Mouse (Mus musculus) kidney, adult 2 months (tissue): ENCODE data around the gene Zfp423. TPM values are rescaled to one million over a fixed set of nuclear protein-coding genes. Genes with fewer than 3 reads are reported as not detected.

Source experiments
- DNase-seq: peaks from one replicate; pipeline ENCODE4 v3.0.0; 2021
- H3K27ac ChIP-seq: fragments of 200-500 bp; 2 replicates; pipeline ENCODE4 v1.5.1; 2012; ENCODE audit warnings: low read depth, low read length, control low read depth, inconsistent platforms; ENCODE audit not compliant: insufficient read depth
- H3K27me3 ChIP-seq: fragments of 200-500 bp; replicated peaks from 2 replicates; pipeline ENCODE4 v1.6.1; 2012; ENCODE audit warnings: mild to moderate bottlenecking, moderate library complexity, low read length, inconsistent platforms; ENCODE audit not compliant: control insufficient read depth, insufficient read depth
- H3K36me3 ChIP-seq: fragments of 200-500 bp; 2 replicates; pipeline ENCODE4 v1.6.1; 2012; ENCODE audit warnings: mild to moderate bottlenecking, moderate library complexity, low read length, inconsistent platforms; ENCODE audit not compliant: control insufficient read depth, insufficient read depth
- H3K4me1 ChIP-seq: fragments of 200-500 bp; 2 replicates; pipeline ENCODE4 v1.6.1; 2011; ENCODE audit warnings: low read length; ENCODE audit not compliant: control insufficient read depth, insufficient read depth
- H3K4me3 ChIP-seq: fragments of 200-500 bp; 2 replicates; pipeline ENCODE4 v1.5.1; 2011; ENCODE audit warnings: mild to moderate bottlenecking, low read depth, low read length, control low read depth; ENCODE audit not compliant: insufficient read depth
- CTCF ChIP-seq: fragments of 200-500 bp; conservative IDR thresholded peaks from 2 replicates; pipeline ENCODE4 v1.5.1; 2011; ENCODE audit warnings: low read depth, mild to moderate bottlenecking, control low read depth, low read length, moderate library complexity, mixed read lengths; ENCODE audit not compliant: insufficient read depth, insufficient read length
- POLR2A ChIP-seq: fragments of 200-500 bp; IDR thresholded peaks from one replicate; pipeline ENCODE4 v1.6.1; 2011; ENCODE audit warnings: low read depth, low read length, control low read depth
- WGBS: fragments of 180-500 bp; shearing (Covaris S2); methylation state at CpG from one replicate; pipeline ENCODE4 v1.1.7; 2018; 5-methylcytosine and 5-hydroxymethylcytosine counted together
- polyA plus RNA-seq: library from polyadenylated mRNA; depleted of rRNA; stranded (reverse); fragments of >200 nt; gene quantifications from 2 replicates; pipeline ENCODE4 v1.2.3, GENCODE M21; 2012

The Zfp423 gene
- polyA plus RNA-seq, 1 experiment: 4.1 TPM

DNA sequence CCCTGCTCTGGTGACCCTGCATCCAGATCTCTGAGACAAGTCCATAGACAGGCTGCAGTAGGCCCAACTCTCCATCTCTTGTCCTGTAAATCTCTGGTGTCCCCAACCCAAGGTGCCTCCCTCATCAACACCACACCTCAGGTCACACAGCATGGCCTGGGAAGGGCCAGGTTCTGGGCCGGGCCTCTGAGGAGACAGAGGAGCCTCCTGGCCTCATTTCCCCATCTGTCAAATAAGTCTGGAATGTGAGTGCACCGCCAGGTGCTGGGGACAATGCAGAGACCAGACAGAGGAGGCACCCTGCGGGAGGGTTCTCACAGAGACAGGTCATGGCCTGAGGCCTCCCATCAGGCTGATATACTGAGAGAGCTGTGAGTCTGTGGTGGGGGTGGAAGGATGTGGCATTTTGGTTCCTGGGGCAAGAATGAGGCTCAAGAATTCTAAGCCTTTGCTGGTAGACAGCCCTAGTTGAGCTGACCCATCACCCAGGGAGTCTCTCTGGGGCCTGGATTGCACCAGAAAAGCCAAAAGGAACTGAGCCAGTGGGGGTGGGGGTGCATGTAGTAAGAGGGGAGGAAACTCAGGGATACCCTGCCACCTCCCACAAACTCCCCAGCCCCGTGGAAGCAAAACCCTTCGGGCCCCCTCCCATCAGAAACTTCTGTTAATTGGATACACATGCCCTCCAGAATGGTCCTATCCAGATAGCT lies 15.0 kb downstream of the Zfp423 start:
- TF ChIP-seq CTCF: no peak
- TF ChIP-seq POLR2A: no peak
- WGBS: 66% methylated on average over 5 of the region's 5 CpGs
- H3K27me3 ChIP-seq: no peaks in the 10 kb centered on the region
- no peaks in the 10 kb centered on the region for H3K4me1 ChIP-seq
- H3K36me3 ChIP-seq: no peaks in the 10 kb centered on the region
- H3K4me3 ChIP-seq: no peak overlapping the region
- DNase-seq: no peak
- no peak overlapping the region for H3K27ac ChIP-seq

DNA sequence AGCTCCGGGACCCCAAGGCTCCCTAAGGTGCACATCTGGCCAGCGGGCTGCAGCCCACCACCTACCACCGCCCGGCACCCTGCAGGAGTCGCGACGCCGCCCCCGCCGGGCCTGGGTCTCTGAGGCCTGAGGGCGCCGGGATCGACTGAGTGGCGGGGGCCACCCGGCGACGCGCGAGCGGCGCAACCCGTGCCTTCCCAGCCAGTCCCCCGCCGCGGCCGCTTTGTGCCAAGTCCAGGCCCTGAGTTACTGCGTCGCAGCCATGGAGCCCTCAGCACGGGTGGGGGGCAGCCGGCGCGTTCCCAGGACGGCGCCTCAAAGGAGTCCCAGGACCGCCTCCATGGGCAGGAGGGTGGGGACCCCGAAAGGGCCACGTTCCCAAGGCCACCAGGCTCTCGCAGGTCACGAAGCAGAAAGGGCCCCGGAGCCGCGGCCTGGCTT lies 15.7 kb downstream of the Zfp423 start:
- Histone ChIP-seq H3K27ac (no peak overlapping the region), H3K4me1 (no peaks in the 10 kb centered on the region), H3K4me3 (no peak overlapping the region), H3K27me3 (no peaks in the 10 kb centered on the region), H3K36me3 (no peaks in the 10 kb centered on the region)
- 22% methylated on average over 42 of the region's 42 CpGs for WGBS
- TF ChIP-seq CTCF (no peak), POLR2A (no peak)
- no peak for DNase-seq

DNA sequence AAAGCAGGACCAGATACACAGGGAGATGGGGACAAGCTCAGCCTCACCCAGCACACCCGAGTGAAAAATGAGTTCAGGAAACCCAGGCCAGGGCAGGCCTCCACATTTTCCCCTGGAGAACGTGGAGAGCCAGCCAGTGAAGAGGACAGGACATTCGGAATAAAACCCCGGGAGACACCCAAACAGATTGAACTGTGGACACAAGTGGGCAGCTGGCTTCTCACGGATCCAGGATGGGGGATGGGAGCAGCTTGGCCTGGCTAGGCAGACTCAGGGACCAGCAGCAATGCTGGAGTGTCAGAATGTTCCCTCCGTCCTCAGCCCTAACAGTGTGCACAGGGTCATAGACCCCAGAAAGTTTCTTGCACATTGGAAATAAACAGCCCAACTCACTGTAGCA lies 18.7 kb downstream of the Zfp423 start:
- Histone ChIP-seq H3K27me3 (no peaks in the 10 kb centered on the region), H3K27ac (no peak overlapping the region), H3K36me3 (no peaks in the 10 kb centered on the region), H3K4me3 (no peak overlapping the region), H3K4me1 (no peaks in the 10 kb centered on the region)
- WGBS: 45% methylated on average over 6 of the region's 6 CpGs
- peak; percentile 63 for DNase-seq
- TF ChIP-seq CTCF: no peak
- TF ChIP-seq POLR2A: no peak

DNA sequence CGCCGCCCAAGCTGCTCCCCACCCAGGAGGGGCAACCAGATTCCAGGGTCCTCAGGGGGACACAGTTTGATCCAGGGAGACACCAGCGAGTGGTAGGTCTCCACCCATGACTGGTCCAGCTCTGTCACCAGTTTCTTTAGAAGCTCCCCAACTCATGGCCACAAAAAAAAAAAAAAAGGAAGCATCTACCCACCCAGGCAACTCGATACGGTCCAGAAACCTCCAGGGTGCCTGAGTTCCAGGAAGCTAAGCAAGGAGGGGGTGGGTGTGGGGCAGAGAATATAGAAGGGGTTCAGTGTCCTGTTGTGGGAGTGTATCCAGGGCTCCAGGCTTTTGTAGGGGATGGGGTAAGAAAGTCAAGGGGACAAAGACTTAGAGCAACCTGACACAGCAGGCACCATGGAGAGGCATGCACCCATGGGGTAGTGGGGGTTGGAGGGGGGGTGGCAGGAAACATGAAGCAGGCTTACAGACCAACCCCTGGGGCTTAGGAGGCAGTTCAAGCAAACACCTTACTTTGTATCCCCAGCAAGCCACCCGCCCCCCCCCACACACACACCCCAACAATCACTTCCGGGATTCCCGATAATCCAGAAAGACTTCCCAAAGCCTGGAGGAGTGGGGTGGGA lies 20.0 kb downstream of the Zfp423 start:
- no peak for DNase-seq
- H3K36me3 ChIP-seq: no peaks in the 10 kb centered on the region
- H3K27ac ChIP-seq: no peak overlapping the region
- 24% methylated on average over 8 of the region's 8 CpGs for WGBS
- no peaks in the 10 kb centered on the region for H3K27me3 ChIP-seq
- TF ChIP-seq POLR2A (no peak), CTCF (no peak)
- no peak overlapping the region for H3K4me3 ChIP-seq
- no peaks in the 10 kb centered on the region for H3K4me1 ChIP-seq

GRCm38 (mm10) chr8:87938351-87939232 lies 20.8 kb downstream of the Zfp423 start:
- no peaks in the 10 kb centered on the region for H3K27me3 ChIP-seq
- no peak overlapping the region for H3K4me3 ChIP-seq
- WGBS: 6% methylated on average over 20 of the region's 20 CpGs
- H3K36me3 ChIP-seq: no peaks in the 10 kb centered on the region
- H3K4me1 ChIP-seq: no peaks in the 10 kb centered on the region
- TF ChIP-seq CTCF (no peak), POLR2A (no peak)
- no peak overlapping the region for H3K27ac ChIP-seq
- peak; percentile 21 for DNase-seq

DNA sequence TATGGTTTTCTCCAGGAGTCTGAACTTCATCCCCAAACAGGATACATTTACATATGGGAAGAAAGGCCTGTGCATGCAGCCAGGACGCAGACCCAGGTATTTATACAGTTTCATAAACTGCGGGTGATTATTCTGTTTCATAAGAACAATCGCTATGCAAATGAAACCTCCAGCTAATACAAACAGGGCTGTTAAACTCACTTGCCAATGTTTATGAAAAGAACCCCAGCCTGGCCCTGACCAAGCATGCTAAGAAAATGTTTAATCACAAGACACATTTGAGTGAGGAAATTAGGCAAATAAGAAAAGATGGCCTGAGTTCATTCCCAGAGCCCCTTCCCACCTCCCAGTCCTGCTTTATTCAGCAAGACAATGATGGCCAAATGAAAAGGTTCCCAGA lies 22.2 kb downstream of the Zfp423 start:
- DNase-seq: no peak
- no peak for TF ChIP-seq POLR2A
- TF ChIP-seq CTCF: no peak
- no peak overlapping the region for H3K27ac ChIP-seq
- H3K4me3 ChIP-seq: no peak overlapping the region
- H3K27me3 ChIP-seq: no peaks in the 10 kb centered on the region
- WGBS: 91% methylated on average over 3 of the region's 3 CpGs
- H3K4me1 ChIP-seq: no peaks in the 10 kb centered on the region
- no peaks in the 10 kb centered on the region for H3K36me3 ChIP-seq
